25 mouse cellular contexts compared by ENCODE assay signal in the genomic region with DNA sequence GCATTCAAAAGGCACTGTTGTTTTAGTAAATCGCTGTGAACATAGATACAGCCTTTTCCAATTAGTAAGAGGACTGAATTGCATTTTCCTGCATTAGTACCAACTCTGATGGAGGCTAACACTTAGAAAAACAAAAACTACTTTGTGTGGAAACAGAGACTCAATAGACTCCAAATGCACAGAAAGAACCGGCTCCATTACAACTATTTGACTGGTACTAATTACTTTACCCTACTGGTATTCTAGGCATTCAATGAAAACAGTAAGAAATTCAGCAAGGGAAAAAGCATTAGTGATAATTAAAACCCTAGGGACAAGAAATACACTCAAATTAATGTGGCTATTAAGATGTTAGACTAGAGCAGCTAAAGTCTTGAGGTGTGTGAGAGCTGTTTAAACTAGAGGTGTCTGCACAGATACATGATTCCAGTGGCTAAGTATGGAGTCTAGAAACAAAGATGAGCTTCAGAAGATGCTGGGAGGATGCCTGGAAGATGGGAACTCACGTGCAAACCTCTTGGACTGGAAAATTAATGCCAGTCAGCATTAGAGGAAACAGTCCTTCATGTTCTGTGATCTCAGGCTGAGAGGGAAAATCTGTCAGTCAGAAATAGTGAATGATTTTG. TPM values are rescaled to one million over a fixed set of nuclear protein-coding genes. Genes with fewer than 3 reads are reported as not detected.
A peak's percentile ranks its signal among the peaks of the same experiment; 100 is the strongest.
DNase-seq lines count a peak whose midpoint lies in the region; ATAC-seq lines count a peak whose summit lies in the region.
"Had no signal": no experiment of that assay in that cellular context is flagged by ENCODE, and none has a peak within 500 bp of the region (broad histone marks: within the 10 kb centered on the region; RNA-seq: fewer than 3 reads in every experiment).

No protein-coding gene starts in this region.

- intact Hi-C loops in gastrocnemius, postnatal 36 days (cut with DNase I), result no loop called here

- peak; percentile 42 for DNase-seq in forebrain, embryonic 14.5 days (ENCODE audit: low spot score)
- DNase-seq in forebrain, embryonic 10.5 days (ENCODE audit: extremely low spot score, low spot score), result no peak
- DNase-seq in embryonic facial prominence, embryonic 14.5 days (ENCODE audit: low spot score), result peak; percentile 9
- DNase-seq in hindlimb bud, embryonic 11.5 days (ENCODE audit: extremely low spot score, low read depth, low spot score), result peak; percentile 10
- no peak for DNase-seq in gastrocnemius, postnatal 36 days
- DNase-seq in cerebellum, adult 8-10 months, result no peak
- no peak for DNase-seq in adrenal gland, postnatal 10 days
- DNase-seq: adrenal gland, postnatal 36 days; cerebellum, adult 2 months; cerebellum, postnatal 25 days; heart, adult 2 months; heart, postnatal 4 days; kidney, adult 18-20 months; kidney, postnatal 36 days; liver; lung, embryonic 14.5 days; lung, postnatal 14 days; midbrain, embryonic 14.5 days; thymus, postnatal 4 days had no signal

- ATAC-seq in forebrain, embryonic 14.5 days, result no peak
- ATAC-seq in embryonic facial prominence, embryonic 14.5 days (ENCODE audit: low read depth), result peak; percentile 37; the same call in 1 of the 2 replicates
- ATAC-seq: CD4-positive, CD25-positive, alpha-beta regulatory T cell, adult 4 months had no signal

- H3K4me3 ChIP-seq in forebrain, embryonic 14.5 days (ENCODE audit: low read depth, low read length), result no peak overlapping the region
- no peak overlapping the region for H3K4me3 ChIP-seq in forebrain, embryonic 10.5 days
- H3K4me3 ChIP-seq in embryonic facial prominence, embryonic 14.5 days (ENCODE audit: low read depth, low read length), result no peak overlapping the region
- H3K4me3 ChIP-seq: embryonic facial prominence, embryonic 12.5 days; heart, adult 2 months; heart, embryonic 12.5 days had no signal

- no peaks in the 10 kb centered on the region for H3K36me3 ChIP-seq in forebrain, embryonic 14.5 days (ENCODE audit: control insufficient read depth, insufficient read depth, low read length)
- no peaks in the 10 kb centered on the region for H3K36me3 ChIP-seq in forebrain, embryonic 10.5 days (replicated peaks)
- no peaks in the 10 kb centered on the region for H3K36me3 ChIP-seq in embryonic facial prominence, embryonic 14.5 days (ENCODE audit: control insufficient read depth, insufficient read depth, low read length)
- H3K36me3 ChIP-seq: embryonic facial prominence, embryonic 12.5 days; heart, embryonic 12.5 days had no signal

- no peaks in the 10 kb centered on the region for H3K27me3 ChIP-seq in forebrain, embryonic 14.5 days (replicated peaks; ENCODE audit: control insufficient read depth, insufficient read depth, low read length)
- H3K27me3 ChIP-seq in forebrain, embryonic 10.5 days (ENCODE audit: poor library complexity, severe bottlenecking), result no peaks in the 10 kb centered on the region
- no peaks in the 10 kb centered on the region for H3K27me3 ChIP-seq in embryonic facial prominence, embryonic 14.5 days (replicated peaks; ENCODE audit: control insufficient read depth, insufficient read depth, low read length)
- H3K27me3 ChIP-seq: embryonic facial prominence, embryonic 12.5 days; heart, embryonic 12.5 days had no signal

- 11% methylated on average over 3 of the region's 3 CpGs for WGBS in forebrain, embryonic 14.5 days
- 52% methylated on average over 3 of the region's 3 CpGs for WGBS in forebrain, embryonic 10.5 days
- WGBS in embryonic facial prominence, embryonic 14.5 days, result 23% methylated on average over 3 of the region's 3 CpGs

- H3K9me3 ChIP-seq in forebrain, embryonic 14.5 days (replicated peaks; ENCODE audit: control insufficient read depth, low read length), result no peaks in the 10 kb centered on the region
- no peaks in the 10 kb centered on the region for H3K9me3 ChIP-seq in forebrain, embryonic 10.5 days
- no peaks in the 10 kb centered on the region for H3K9me3 ChIP-seq in embryonic facial prominence, embryonic 14.5 days (ENCODE audit: control insufficient read depth, low read length)
- H3K9me3 ChIP-seq: embryonic facial prominence, embryonic 12.5 days; heart, embryonic 12.5 days had no signal

- no peak overlapping the region for H3K27ac ChIP-seq in forebrain, embryonic 14.5 days (ENCODE audit: low read depth, low read length)
- H3K27ac ChIP-seq in forebrain, embryonic 10.5 days, result no peak overlapping the region
- H3K27ac ChIP-seq in embryonic facial prominence, embryonic 14.5 days (replicated peaks; ENCODE audit: low read depth, low read length), result no peak overlapping the region
- H3K27ac ChIP-seq: embryonic facial prominence, embryonic 12.5 days; heart, adult 2 months; hindbrain, embryonic 14.5 days; liver, embryonic 14.5 days had no signal

- no peaks in the 10 kb centered on the region for H3K4me1 ChIP-seq in forebrain, embryonic 14.5 days (ENCODE audit: control insufficient read depth, insufficient read depth, low read length)
- no peaks in the 10 kb centered on the region for H3K4me1 ChIP-seq in forebrain, embryonic 10.5 days
- no peaks in the 10 kb centered on the region for H3K4me1 ChIP-seq in embryonic facial prominence, embryonic 14.5 days (ENCODE audit: control insufficient read depth, insufficient read depth, low read length)
- H3K4me1 ChIP-seq: embryonic facial prominence, embryonic 12.5 days; heart, embryonic 12.5 days had no signal

- no peak overlapping the region for H3K9ac ChIP-seq in forebrain, embryonic 14.5 days (ENCODE audit: low read length)
- H3K9ac ChIP-seq in embryonic facial prominence, embryonic 14.5 days (ENCODE audit: low read depth, low read length), result no peak overlapping the region
- H3K9ac ChIP-seq: embryonic facial prominence, embryonic 12.5 days; heart, embryonic 12.5 days; hindbrain, embryonic 14.5 days; liver, embryonic 14.5 days; lung, embryonic 14.5 days had no signal

- no peak overlapping the region for H3K4me2 ChIP-seq in forebrain, embryonic 14.5 days (ENCODE audit: low read length)
- no peak overlapping the region for H3K4me2 ChIP-seq in embryonic facial prominence, embryonic 14.5 days (ENCODE audit: low read depth, low read length)
- H3K4me2 ChIP-seq: embryonic facial prominence, embryonic 12.5 days; heart, embryonic 12.5 days; hindbrain, embryonic 14.5 days; lung, embryonic 14.5 days had no signal

RNA-seq across cellular contexts. Expression of a gene that starts 27.2 kb away (rescaled TPM):
- polyA plus RNA-seq in forebrain, embryonic 14.5 days (2014; fragmentation: Nextera tagmentation; extraction: Ambion mirVana), result 0.15 and 0.25 TPM in 2 replicates
- polyA plus RNA-seq in forebrain, embryonic 10.5 days (2016; fragmentation: Nextera tagmentation; extraction: Ambion mirVana), result 0.11 and 0.19 TPM in 2 replicates
- polyA plus RNA-seq in embryonic facial prominence, embryonic 14.5 days (2014; fragmentation: Nextera tagmentation; extraction: Ambion mirVana), result 0.26 and 0.47 TPM in 2 replicates
- under 1 TPM in 1 of 2 experiments, not detected in 1; 0.08 TPM for total RNA-seq in gastrocnemius, postnatal 36 days (2021)
- under 1 TPM; 0.55 to 0.75 TPM for total RNA-seq in adrenal gland, postnatal 10 days (2021)
- polyA plus RNA-seq: small intestine, adult 2 months had no signal

Comparison
In these comparisons a context has a peak if more than half of its experiments do, and no peak if none do; other contexts are left out.
1. DNase-seq: peak in forebrain, embryonic 14.5 days (single experiment), embryonic facial prominence, embryonic 14.5 days (single experiment) and hindlimb bud, embryonic 11.5 days (single experiment); none in forebrain, embryonic 10.5 days (single experiment), gastrocnemius, postnatal 36 days (0 of 2), cerebellum, adult 8-10 months (single experiment) and adrenal gland, postnatal 10 days (single experiment).